Mouse (Mus musculus) small intestine, adult 10 weeks (tissue): Measurements from ENCODE around the gene Pkmyt1. TPM values are rescaled to one million over a fixed set of nuclear protein-coding genes. Genes with fewer than 3 reads are reported as not detected.

Source experiments
- polyA plus RNA-seq: library from polyadenylated mRNA; stranded (reverse); fragments of 350-450 nt; fragmentation: Illumina TruSeq; extraction: RNeasy Lipid Tissue Mini Kit (QIAGEN cat#74804); gene quantifications from one replicate; pipeline ENCODE4 v1.2.3, GENCODE M21; 2014; ENCODE audit warnings: low replicate concordance

The Pkmyt1 gene
- 1.6 TPM for polyA plus RNA-seq

GRCm38 (mm10) chr17:23725999-23726757 lies at the start of gene Pkmyt1:
Gene Pkmyt1, plus strand, starts transcription at chr17:23726336.

DNA sequence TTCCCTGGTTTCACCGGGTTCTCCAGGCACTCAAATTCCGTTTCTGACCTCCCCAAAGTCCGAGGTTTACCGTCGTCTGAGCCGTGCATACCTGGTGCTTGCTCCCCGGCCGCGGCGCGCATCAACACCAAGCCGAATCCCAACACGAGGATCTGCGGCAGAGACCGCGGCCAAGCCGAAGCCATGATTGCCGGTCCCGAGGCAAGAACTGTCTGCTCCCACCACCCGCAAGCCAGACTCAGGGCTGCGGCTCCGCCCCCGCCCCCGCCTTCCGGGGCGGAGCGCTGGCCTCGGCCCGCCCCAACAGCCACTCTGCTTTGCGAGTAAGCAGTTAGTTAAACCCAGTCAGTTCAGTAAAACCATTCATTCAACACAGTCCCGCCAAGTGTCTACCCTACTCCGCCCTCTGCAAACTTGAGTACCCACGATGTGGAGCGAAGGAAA lies 48.9 kb upstream of the Pkmyt1 start, which contains the start of gene Tnfrsf12a:
Tnfrsf12a (minus strand) TSS at position 233 of the 444 bp plus-strand sequence.

GRCm38 (mm10) chr17:23679127-23679835 lies 46.9 kb upstream of the Pkmyt1 start, which contains the start of gene Cldn6:
Gene Cldn6, plus strand, starts transcription at chr17:23679249.

DNA sequence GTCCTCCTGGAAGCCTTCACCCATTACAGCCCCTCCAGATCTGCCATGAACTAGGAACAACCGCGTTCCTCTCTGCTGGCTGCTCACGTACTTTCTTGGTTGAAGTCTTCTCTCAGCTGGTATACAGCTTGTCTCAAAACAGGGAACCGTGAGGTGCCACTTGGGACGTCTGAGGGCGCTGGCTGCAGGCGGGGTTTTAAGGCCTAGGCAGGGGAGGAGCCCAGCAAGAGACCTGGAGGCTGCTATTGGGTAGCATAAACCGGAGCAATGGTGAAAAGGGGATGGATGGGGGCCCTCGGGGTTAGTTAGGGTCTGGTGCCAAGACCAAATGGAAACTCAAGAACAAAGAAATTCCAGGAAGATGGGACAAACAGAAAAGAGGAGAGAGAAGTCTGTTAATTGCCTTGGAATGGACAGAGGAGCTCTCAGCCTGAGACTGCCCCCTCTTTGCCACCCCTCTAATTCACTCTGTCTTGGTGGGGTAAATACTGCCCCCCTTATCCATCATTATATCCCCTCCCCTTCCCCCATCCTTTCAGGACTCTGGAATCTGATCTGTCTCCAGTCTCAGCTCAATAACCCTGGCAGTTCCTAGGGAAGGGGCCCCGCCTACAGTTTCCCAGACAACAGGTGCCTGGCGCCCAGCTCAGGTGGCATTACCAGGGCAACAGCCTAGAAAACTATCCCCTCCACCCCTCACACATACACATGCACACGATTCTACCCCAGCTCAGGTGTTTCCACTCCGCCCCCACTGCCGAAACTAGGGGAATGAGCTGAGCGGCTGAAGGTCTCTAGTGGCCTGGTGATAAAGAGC lies 42.1 kb upstream of the Pkmyt1 start, which contains the start of gene Cldn9:
Cldn9 (minus strand) TSS at position 171 of the 817 bp plus-strand sequence.

DNA sequence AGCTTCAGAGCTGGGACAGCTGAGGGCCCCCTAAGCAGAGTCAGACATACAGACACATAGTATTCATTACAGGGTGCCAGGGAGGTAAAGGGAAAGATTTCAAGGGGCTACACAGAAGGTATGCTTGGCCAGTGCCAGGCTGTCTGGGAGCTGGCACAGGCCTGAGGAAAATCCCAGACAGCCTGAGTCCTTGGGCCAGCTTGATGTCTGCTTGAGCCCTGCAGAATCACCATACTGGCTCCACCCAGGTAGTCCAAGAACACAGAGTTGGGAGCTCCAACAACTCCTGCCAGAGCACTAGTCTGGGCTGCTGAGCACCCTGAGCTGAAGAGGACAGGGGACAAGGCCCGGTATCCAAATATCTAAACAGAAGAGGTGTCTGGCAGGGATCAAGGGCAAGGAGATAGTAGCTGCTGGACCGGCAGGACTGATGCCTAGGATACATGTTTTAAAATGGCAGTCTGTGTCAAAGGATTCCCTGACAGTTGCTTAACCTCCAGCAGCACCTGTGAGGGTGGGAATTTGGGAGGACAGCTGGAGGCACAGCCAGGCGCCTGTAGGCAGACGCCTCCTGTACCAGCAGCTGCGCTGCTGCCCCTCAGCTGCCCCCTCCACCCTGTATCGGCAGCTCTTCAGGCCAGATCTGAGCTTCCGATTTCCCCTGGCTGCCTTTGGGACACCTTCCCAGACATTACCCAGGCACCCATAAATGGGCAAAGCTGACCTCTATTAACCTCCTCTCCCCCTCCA lies 3.6 kb upstream of the Pkmyt1 start, which contains the start of gene 1520401A03Rik:
1520401A03Rik (minus strand) TSS at position 408 of the 750 bp plus-strand sequence.

DNA sequence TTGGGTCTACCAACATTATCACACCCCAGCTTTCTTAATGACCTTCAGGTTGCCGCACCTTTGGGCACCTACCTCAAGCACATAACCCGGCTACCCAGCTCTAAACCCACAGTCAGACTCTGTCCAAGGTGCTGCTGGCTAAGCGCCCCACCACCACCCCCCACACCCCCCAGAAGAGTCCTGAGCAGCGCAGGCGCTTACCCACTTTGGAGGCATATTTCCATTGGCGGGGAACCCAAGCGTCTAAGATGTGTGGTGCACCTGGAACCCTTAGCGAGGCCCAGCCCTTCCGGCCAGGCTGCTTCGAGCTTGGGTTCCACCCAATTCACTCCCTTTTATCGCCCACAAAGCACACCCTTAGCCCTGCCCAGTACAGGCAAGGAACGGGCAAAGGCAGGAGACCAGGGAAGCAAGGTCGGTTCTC lies 14.5 kb downstream of the Pkmyt1 start, which contains the start of gene Paqr4:
Paqr4 (minus strand) TSS at position 270 of the 424 bp plus-strand sequence.

GRCm38 (mm10) chr17:23745301-23746251 lies 19.4 kb downstream of the Pkmyt1 start, which contains the start of gene Kremen2:
Gene Kremen2, minus strand, starts transcription at chr17:23745833.

DNA sequence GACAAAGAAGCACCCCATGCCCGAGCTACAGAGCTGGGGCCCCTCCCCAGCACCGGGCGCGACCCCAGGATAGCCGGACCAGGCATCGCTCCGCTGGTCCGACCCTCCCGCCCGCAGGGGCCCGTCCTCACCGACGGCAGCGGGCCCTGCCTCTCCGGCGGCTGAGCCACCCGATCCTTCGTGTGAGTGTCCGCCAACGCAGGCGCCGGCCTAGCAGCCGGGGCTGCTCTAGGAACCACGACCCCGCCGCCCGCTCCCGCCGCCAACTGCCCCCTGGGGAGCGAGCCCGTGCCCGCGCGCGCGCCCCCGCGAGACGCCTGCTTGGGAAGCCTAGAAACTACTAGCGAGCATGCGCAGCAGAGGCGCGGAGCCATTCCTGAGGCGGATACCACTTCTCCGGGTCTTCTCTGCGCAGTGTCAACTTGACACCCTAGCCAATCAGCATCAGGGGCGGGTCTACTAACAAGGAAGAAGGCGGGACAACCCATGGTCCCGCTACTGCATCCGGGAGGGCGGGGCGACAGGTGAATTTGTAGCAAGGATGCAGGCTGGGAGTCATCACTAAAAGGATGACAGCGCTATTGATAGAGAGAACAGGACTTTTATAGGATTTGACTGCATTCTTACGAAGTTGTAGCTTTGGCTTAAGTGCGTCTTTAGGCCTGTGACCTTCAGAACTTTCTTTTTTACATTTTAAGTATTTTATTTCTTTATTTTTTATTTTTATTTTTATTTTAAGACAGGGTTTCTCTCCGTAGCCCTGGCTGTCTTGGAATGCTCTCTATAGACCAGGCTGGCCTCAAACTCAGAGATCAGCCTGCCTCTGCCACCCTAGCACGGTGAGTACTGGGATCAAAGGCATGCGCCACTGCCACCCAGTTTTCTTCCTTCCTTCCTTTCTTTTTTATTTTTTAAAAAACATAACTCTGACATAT lies 45.4 kb downstream of the Pkmyt1 start, which contains the start of gene Flywch1:
Flywch1 (minus strand) TSS at position 319 of the 935 bp plus-strand sequence.

GRCm38 (mm10) chr17:23785561-23786471 lies 59.7 kb downstream of the Pkmyt1 start, which contains the start of gene Flywch2:
Gene Flywch2, minus strand, starts transcription at chr17:23786081.

Other genes starting within 250 kb of the Pkmyt1 start
- gene Vmn2r117, start 246.6 kb upstream of the Pkmyt1 start, polyA plus RNA-seq: not detected
- gene Zfp213, start 162.1 kb upstream of the Pkmyt1 start, polyA plus RNA-seq: 0.33 TPM
- not detected for gene Zfp13, start 126.8 kb upstream of the Pkmyt1 start, polyA plus RNA-seq
- gene Zscan10, start 125.5 kb upstream of the Pkmyt1 start, polyA plus RNA-seq: not detected
- 0.82 TPM for gene Mmp25, start 81.1 kb upstream of the Pkmyt1 start, polyA plus RNA-seq
- gene Bicdl2, start 65.8 kb upstream of the Pkmyt1 start, polyA plus RNA-seq: 0.85 TPM
- 2.0 TPM for gene Hcfc1r1, start 52.7 kb upstream of the Pkmyt1 start, polyA plus RNA-seq
- gene Thoc6, start 52.5 kb upstream of the Pkmyt1 start, polyA plus RNA-seq: 3.2 TPM
- not detected for gene Tnfrsf12a, start 48.9 kb upstream of the Pkmyt1 start, polyA plus RNA-seq
- gene Cldn6, start 47.1 kb upstream of the Pkmyt1 start, polyA plus RNA-seq: not detected
- not detected for gene Cldn9, start 42.3 kb upstream of the Pkmyt1 start, polyA plus RNA-seq
- gene 1520401A03Rik, start 3.6 kb upstream of the Pkmyt1 start, polyA plus RNA-seq: not detected
- gene Paqr4, start 14.5 kb downstream of the Pkmyt1 start, polyA plus RNA-seq: 6.4 TPM
- not detected for gene Kremen2, start 19.5 kb downstream of the Pkmyt1 start, polyA plus RNA-seq
- gene Flywch1, start 45.3 kb downstream of the Pkmyt1 start, polyA plus RNA-seq: 0.78 TPM
- not detected for gene Flywch2, start 59.7 kb downstream of the Pkmyt1 start, polyA plus RNA-seq
- gene Srrm2, start 64.2 kb downstream of the Pkmyt1 start, polyA plus RNA-seq: 109 TPM
- gene Elob, start 102.8 kb downstream of the Pkmyt1 start, polyA plus RNA-seq: 18.9 TPM
- not detected for gene Prss33, start 109.7 kb downstream of the Pkmyt1 start, polyA plus RNA-seq
- gene Prss32, start 117.5 kb downstream of the Pkmyt1 start, polyA plus RNA-seq: 6.8 TPM
- gene Prss41, start 117.8 kb downstream of the Pkmyt1 start, polyA plus RNA-seq: 1.1 TPM
- gene Prss21, start 141.7 kb downstream of the Pkmyt1 start, polyA plus RNA-seq: not detected
- gene Dcpp1, start 154.5 kb downstream of the Pkmyt1 start, polyA plus RNA-seq: not detected
- gene Dcpp2, start 154.5 kb downstream of the Pkmyt1 start, polyA plus RNA-seq: not detected
- gene Dcpp3, start 191.1 kb downstream of the Pkmyt1 start, polyA plus RNA-seq: not detected
- not detected for gene Sbp, start 215.3 kb downstream of the Pkmyt1 start, polyA plus RNA-seq
- gene Sbpl, start 228.9 kb downstream of the Pkmyt1 start, polyA plus RNA-seq: not detected